Mouse (Mus musculus): ENCODE results near the gene Dlg3.

- TF ChIP-seq CTCF (IDR thresholded peaks at IDR 0.05; ENCODE audit: borderline replicate concordance, extremely low read depth, insufficient read depth, insufficient read length) (no peak), POLR2A (IDR thresholded peaks at IDR 0.05; ENCODE audit: borderline replicate concordance, extremely low read depth, insufficient read depth, insufficient read length, poor library complexity, severe bottlenecking) (no peak)
Measured at GRCm38 (mm10) chrX:100825557-100825956, 58.0 kb downstream of the Dlg3 start.

All from brain, embryonic 14.5 days (tissue).